ENCODE assay signal across 26 mouse cellular contexts in the genomic region with DNA sequence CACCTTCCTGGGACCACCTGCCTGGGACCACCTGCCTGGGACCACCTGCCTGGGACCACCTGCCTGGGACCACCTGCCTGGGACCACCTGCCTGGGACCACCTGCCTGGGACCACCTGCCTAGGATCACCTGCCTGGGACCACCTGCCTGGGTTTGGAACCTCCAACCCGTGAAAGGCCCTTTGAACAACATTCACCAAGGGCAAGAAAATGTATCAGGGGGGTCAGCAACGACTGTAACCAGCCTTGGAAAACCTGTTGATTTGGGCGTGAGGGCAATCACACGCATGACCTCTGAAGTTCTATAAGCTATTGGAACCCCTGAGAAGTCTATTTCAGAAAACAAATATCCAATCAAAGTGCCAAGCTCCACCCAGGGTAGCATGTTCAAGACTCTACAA. TPM values are rescaled to one million over a fixed set of nuclear protein-coding genes. Genes with fewer than 3 reads are reported as not detected.
DNase-seq lines count a peak whose midpoint lies in the region; ATAC-seq and TF ChIP-seq lines count a peak whose summit lies in the region.
"Had no signal": no experiment of that assay in that cellular context is flagged by ENCODE, and none has a peak within 500 bp of the region (broad histone marks: within the 10 kb centered on the region; RNA-seq: fewer than 3 reads in every experiment).

No protein-coding gene starts in this region.

- H3K4me1 ChIP-seq in heart, embryonic 13.5 days = peaks cover 47% of the 10 kb centered on the region
- H3K4me1 ChIP-seq in kidney, adult 2 months (ENCODE audit: control insufficient read depth, insufficient read depth, low read length) = peaks cover 15% of the 10 kb centered on the region
- no peaks in the 10 kb centered on the region; the same call in 1 of the 2 replicates for H3K4me1 ChIP-seq in midbrain, embryonic 11.5 days (ENCODE audit: control insufficient read depth, insufficient read depth, low read length)
- peaks cover 19% of the 10 kb centered on the region for H3K4me1 ChIP-seq in midbrain, embryonic 13.5 days (replicated peaks)

- TF ChIP-seq POLR2A in kidney, adult 2 months (IDR thresholded peaks at IDR 0.05; ENCODE audit: low read depth, low read length) = no peak

- peak overlapping the region; percentile 81 for H3K4me3 ChIP-seq in heart, embryonic 13.5 days
- no peak overlapping the region for H3K4me3 ChIP-seq in kidney, adult 2 months (ENCODE audit: insufficient read depth, low read depth, low read length)
- no peak overlapping the region for H3K4me3 ChIP-seq in midbrain, embryonic 11.5 days (ENCODE audit: low read depth, low read length)
- no peak overlapping the region for H3K4me3 ChIP-seq in midbrain, embryonic 13.5 days (replicated peaks)
- H3K4me3 ChIP-seq: embryonic facial prominence, embryonic 10.5 days; embryonic facial prominence, embryonic 15.5 days; forebrain, embryonic 12.5 days; hindbrain, embryonic 12.5 days; intestine, embryonic 15.5 days; midbrain, embryonic 12.5 days had no signal

- WGBS in heart, embryonic 13.5 days = 57% methylated on average over 4 of the region's 4 CpGs
- WGBS in kidney, adult 2 months = 83% methylated on average over 4 of the region's 4 CpGs
- 88% methylated on average over 4 of the region's 4 CpGs for WGBS in midbrain, embryonic 11.5 days
- 73% methylated on average over 4 of the region's 4 CpGs for WGBS in midbrain, embryonic 13.5 days

- H3K4me2 ChIP-seq in heart, embryonic 13.5 days = peak overlapping the region; percentile 94
- no peak overlapping the region for H3K4me2 ChIP-seq in midbrain, embryonic 11.5 days
- H3K4me2 ChIP-seq in midbrain, embryonic 13.5 days (replicated peaks) = no peak overlapping the region
- H3K4me2 ChIP-seq: forebrain, embryonic 12.5 days; hindbrain, embryonic 12.5 days; intestine, embryonic 15.5 days; midbrain, embryonic 12.5 days had no signal

- H3K9me3 ChIP-seq in heart, embryonic 13.5 days = no peaks in the 10 kb centered on the region
- H3K9me3 ChIP-seq in midbrain, embryonic 11.5 days (ENCODE audit: control insufficient read depth, low read length) = no peaks in the 10 kb centered on the region
- H3K9me3 ChIP-seq in midbrain, embryonic 13.5 days = no peaks in the 10 kb centered on the region
- H3K9me3 ChIP-seq: embryonic facial prominence, embryonic 10.5 days; embryonic facial prominence, embryonic 15.5 days; forebrain, embryonic 12.5 days; hindbrain, embryonic 12.5 days; intestine, embryonic 15.5 days; limb, embryonic 15.5 days; midbrain, embryonic 12.5 days had no signal

- H3K36me3 ChIP-seq in heart, embryonic 13.5 days = no peaks in the 10 kb centered on the region
- H3K36me3 ChIP-seq in kidney, adult 2 months (ENCODE audit: control insufficient read depth, insufficient read depth, low read length) = no peaks in the 10 kb centered on the region
- H3K36me3 ChIP-seq in midbrain, embryonic 11.5 days (ENCODE audit: control insufficient read depth, insufficient read depth, low read length) = no peaks in the 10 kb centered on the region
- no peaks in the 10 kb centered on the region for H3K36me3 ChIP-seq in midbrain, embryonic 13.5 days
- H3K36me3 ChIP-seq: embryonic facial prominence, embryonic 10.5 days; embryonic facial prominence, embryonic 15.5 days; forebrain, embryonic 12.5 days; hindbrain, embryonic 12.5 days; intestine, embryonic 15.5 days; limb, embryonic 15.5 days; midbrain, embryonic 12.5 days had no signal

- DNase-seq in heart, adult 8-10 months (ENCODE audit: low spot score) = no peak
- no peak for DNase-seq in kidney, adult 2 months
- DNase-seq in kidney, postnatal 14 days = no peak
- peak; percentile 81 for DNase-seq in midbrain, embryonic 11.5 days (ENCODE audit: low spot score, missing footprints)
- DNase-seq: adrenal gland, postnatal 25 days; B cell, adult 2 months; cerebellum, adult 8-10 months; cerebellum, postnatal 25 days; gastrocnemius, postnatal 10 days; layer of hippocampus, adult 9-11 months; lung, embryonic 14.5 days; lung, postnatal 14 days; thymus, postnatal 4 days had no signal

- no peak for ATAC-seq in heart, embryonic 13.5 days (ENCODE audit: extremely low read depth, insufficient number of reproducible peaks, low FRiP score, low TSS enrichment)
- ATAC-seq in midbrain, embryonic 11.5 days (ENCODE audit: low FRiP score) = no peak
- no peak for ATAC-seq in midbrain, embryonic 13.5 days
- no peak for ATAC-seq in cerebellum, adult (ENCODE audit: insufficient number of reproducible peaks, low FRiP score, low TSS enrichment)
- ATAC-seq: hindbrain, postnatal 0 days; intestine, embryonic 15.5 days had no signal

- H3K27me3 ChIP-seq in heart, embryonic 13.5 days (replicated peaks) = no peaks in the 10 kb centered on the region; the same call in 1 of the 2 replicates
- no peaks in the 10 kb centered on the region for H3K27me3 ChIP-seq in kidney, adult 2 months (replicated peaks; ENCODE audit: control insufficient read depth, insufficient read depth, low read length)
- H3K27me3 ChIP-seq in midbrain, embryonic 11.5 days (ENCODE audit: control insufficient read depth, insufficient read depth, low read length) = peaks cover 7% of the 10 kb centered on the region; the same call in 1 of the 2 replicates
- H3K27me3 ChIP-seq in midbrain, embryonic 13.5 days = peaks cover 37% of the 10 kb centered on the region
- H3K27me3 ChIP-seq: intestine, embryonic 15.5 days had no signal

- no peak overlapping the region for H3K27ac ChIP-seq in heart, embryonic 13.5 days (replicated peaks)
- peak overlapping the region; percentile 13; the same call in 1 of the 2 replicates for H3K27ac ChIP-seq in kidney, adult 2 months (ENCODE audit: insufficient read depth, low read depth, low read length)
- no peak overlapping the region for H3K27ac ChIP-seq in midbrain, embryonic 11.5 days (ENCODE audit: low read depth, low read length)
- H3K27ac ChIP-seq in midbrain, embryonic 13.5 days = no peak overlapping the region
- H3K27ac ChIP-seq: embryonic facial prominence, embryonic 10.5 days; embryonic facial prominence, embryonic 15.5 days; forebrain, embryonic 12.5 days; hindbrain, embryonic 12.5 days; hindbrain, postnatal 0 days; intestine, embryonic 15.5 days; kidney, postnatal 0 days; limb, embryonic 15.5 days; liver, embryonic 14.5 days; midbrain, embryonic 12.5 days had no signal

- no peak for TF ChIP-seq CTCF in kidney, adult 2 months (conservative IDR thresholded peaks at IDR 0.05; ENCODE audit: insufficient read depth, insufficient read length, low read depth, low read length)

- H3K9ac ChIP-seq in heart, embryonic 13.5 days = peak overlapping the region; percentile 91; the same call in 1 of the 2 replicates
- H3K9ac ChIP-seq in midbrain, embryonic 11.5 days (ENCODE audit: low read length) = no peak overlapping the region
- H3K9ac ChIP-seq in midbrain, embryonic 13.5 days (replicated peaks) = no peak overlapping the region
- H3K9ac ChIP-seq: embryonic facial prominence, embryonic 15.5 days; forebrain, embryonic 12.5 days; hindbrain, embryonic 12.5 days; intestine, embryonic 15.5 days; limb, embryonic 15.5 days; liver, embryonic 14.5 days; lung, embryonic 14.5 days; midbrain, embryonic 12.5 days had no signal

RNA-seq across cellular contexts. Expression of gene Itpr2, which starts 2.5 kb away (rescaled TPM):
- polyA plus RNA-seq in heart, embryonic 13.5 days (2015; fragmentation: Nextera tagmentation; extraction: Ambion mirVana) = 31.2 and 31.4 TPM in 2 replicates
- total RNA-seq in heart, adult 8-10 months (2022) = 10 to 100 TPM; 19.4 to 28.1 (median 21.2) TPM
- polyA plus RNA-seq in kidney, adult 2 months (2012; rRNA removed) = 31.9 and 35.8 TPM in 2 replicates
- polyA plus RNA-seq in midbrain, embryonic 11.5 days (2014; fragmentation: Nextera tagmentation; extraction: Ambion mirVana) = 3.9 and 4.5 TPM in 2 replicates
- 4.3 and 4.5 TPM in 2 replicates for polyA plus RNA-seq in midbrain, embryonic 13.5 days (2015; fragmentation: Nextera tagmentation; extraction: Ambion mirVana)
